Mouse (Mus musculus): ENCODE measurements around the gene Hfm1.

DNA sequence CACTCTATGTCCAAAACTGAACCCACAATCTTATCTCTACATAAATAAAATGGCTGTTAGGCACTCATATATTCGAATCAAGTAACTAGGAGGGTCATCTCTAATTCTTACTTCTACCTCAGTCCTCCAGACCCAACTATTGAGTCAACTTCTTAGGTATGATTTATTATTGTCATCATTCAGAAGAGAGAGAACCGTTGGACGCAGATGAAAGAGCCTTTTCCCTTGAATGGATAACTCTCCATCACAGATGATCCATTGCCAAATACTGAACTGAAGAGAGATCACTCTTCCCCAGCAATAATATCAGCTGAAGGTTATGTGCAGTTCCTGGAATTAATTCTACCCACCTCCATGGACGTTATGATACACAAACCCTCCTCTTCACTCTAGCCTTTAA, 20.2 kb upstream of the Hfm1 start:
- TF ChIP-seq GATA1 (IDR thresholded peaks at IDR 0.05; ENCODE audit: borderline replicate concordance, low read length) (no peak), FLI1 (IDR thresholded peaks at IDR 0.05; ENCODE audit: low read length) (no peak)

Measured in megakaryocyte, embryonic 14.5 days (primary cell).